Mouse (Mus musculus) bone marrow, adult 2 months (tissue): ENCODE data around the gene Tnfsf15.

Experiments
- CTCF ChIP-seq: fragments of 200-500 bp; IDR thresholded peaks from 2 replicates; pipeline ENCODE4 v1.5.1; 2011; ENCODE audit warnings: low read length, control low read depth; ENCODE audit not compliant: control insufficient read depth, insufficient read depth
- POLR2A ChIP-seq: fragments of 200-500 bp; IDR thresholded peaks from 2 replicates; pipeline ENCODE4 v1.6.1; 2011; ENCODE audit warnings: low read depth, mild to moderate bottlenecking, control low read depth, low read length, borderline replicate concordance; ENCODE audit not compliant: control insufficient read depth

DNA sequence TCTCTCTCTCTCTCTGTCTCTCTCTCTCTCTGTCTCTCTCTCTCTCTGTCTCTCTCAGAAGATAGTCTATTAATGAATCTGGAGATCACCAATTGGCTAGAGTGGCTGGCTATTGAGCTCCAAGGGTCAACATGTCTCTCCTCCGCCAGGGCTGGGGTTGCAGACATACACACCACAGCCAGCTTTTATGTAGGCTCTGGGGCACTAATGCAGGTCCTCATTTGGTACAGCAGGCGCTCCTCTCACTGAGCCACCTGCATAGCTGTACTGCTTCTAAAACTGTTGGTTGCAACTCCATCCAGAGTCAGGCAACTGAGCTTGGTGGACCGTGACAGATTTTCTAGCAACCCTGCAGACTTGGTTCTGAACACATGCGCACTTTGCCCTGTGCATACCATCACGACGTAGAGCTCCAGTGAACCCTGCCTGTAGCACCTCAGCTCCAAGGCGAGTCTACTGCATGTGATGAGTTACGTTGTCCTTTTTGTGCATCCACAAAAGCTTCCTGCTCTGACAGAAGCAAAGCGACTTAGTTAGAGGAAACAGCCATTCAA lies 9.6 kb upstream of the Tnfsf15 start:
- TF ChIP-seq POLR2A, result no peak
- no peak for TF ChIP-seq CTCF
